Mouse (Mus musculus): ENCODE data around the gene Tln1. TPM values are rescaled to one million over a fixed set of nuclear protein-coding genes. Genes with fewer than 3 reads are reported as not detected.
A peak's percentile ranks its signal among the peaks of the same experiment; 100 is the strongest.
"Not testable (repeated sequence)": the region's sequence is repeated elsewhere in the genome, so short reads cannot be mapped to it uniquely, and the experiment has no call there.

The Tln1 gene
- total and polyA plus RNA-seq, 3 experiments, result 22.9 to 146 (median 112) TPM

DNA sequence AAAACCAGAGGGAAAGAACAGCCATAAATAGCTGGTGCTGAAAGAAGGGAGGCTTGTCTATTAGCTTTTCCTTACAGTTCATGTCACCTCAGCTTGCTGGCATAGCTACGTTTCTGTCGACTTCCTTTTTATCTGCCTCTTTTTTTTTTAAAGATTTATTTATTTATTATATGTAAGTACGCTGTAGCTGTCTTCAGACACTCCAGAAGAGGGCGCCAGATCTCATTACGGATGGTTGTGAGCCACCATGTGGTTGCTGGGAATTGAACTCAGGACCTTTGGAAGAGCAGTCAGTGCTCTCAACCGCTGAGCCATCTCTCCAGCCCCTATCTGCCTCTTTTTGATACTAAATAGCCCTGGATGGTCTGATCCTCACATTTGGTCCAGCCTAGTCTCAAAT, 10.6 kb downstream of the Tln1 start:
- H3K9me3 ChIP-seq (replicated peaks; ENCODE audit: insufficient read depth, low read length); H3K27ac ChIP-seq (ENCODE audit: control insufficient read depth, low read depth, low read length); DNase-seq (ENCODE audit: low read depth, low spot score); H3K9ac ChIP-seq (ENCODE audit: control insufficient read depth, low read depth, low read length, poor library complexity, severe bottlenecking); H3K4me1 ChIP-seq (ENCODE audit: control insufficient read depth in 1 of 2, insufficient read depth in 2 of 2, low read length in 2 of 2); H3K79me2 ChIP-seq (ENCODE audit: control insufficient read depth, insufficient read depth, low read length, poor library complexity); H3K27me3 ChIP-seq (ENCODE audit: control insufficient read depth in 1 of 2, insufficient read depth in 2 of 2, low read length in 2 of 2); H3K4me3 ChIP-seq (ENCODE audit: control insufficient read depth in 1 of 2, insufficient read depth in 1 of 2, low read depth in 2 of 2, low read length in 2 of 2): not testable (repeated sequence)
- H3K36me3 ChIP-seq (ENCODE audit: control insufficient read depth in 1 of 2, insufficient read depth in 2 of 2, low read length in 2 of 2), result peaks cover 6 to 37% of the 10 kb centered on the region in 2 experiments; a peak in 3 of 4 replicates
- TF ChIP-seq CTCF (IDR thresholded peaks at IDR 0.05 in 2 of 3, conservative IDR thresholded peaks at IDR 0.05 in 1 of 3; ENCODE audit: control insufficient read depth in 1 of 3, insufficient read depth in 1 of 3, low read depth in 2 of 3, low read length in 3 of 3, poor library complexity in 1 of 3, severe bottlenecking in 1 of 3) (peak in 1 of 3 experiments; percentile 10; a peak in 1 of 6 replicates), ZNF384 (IDR thresholded peaks at IDR 0.05; ENCODE audit: low read depth, low read length) (peak; percentile 42; the same call in 1 of the 2 replicates)

GRCm38 (mm10) chr4:43549055-43549454, 13.4 kb downstream of the Tln1 start:
- Histone ChIP-seq H3K27me3 (ENCODE audit: control insufficient read depth in 1 of 2, insufficient read depth in 2 of 2, low read length in 2 of 2) (no peaks in the 10 kb centered on the region), H3K9ac (ENCODE audit: control insufficient read depth, low read depth, low read length, poor library complexity, severe bottlenecking) (no peak overlapping the region), H3K36me3 (ENCODE audit: control insufficient read depth in 1 of 2, insufficient read depth in 2 of 2, low read length in 2 of 2) (peaks cover 0 to 31% of the 10 kb centered on the region in 2 experiments; a peak in 2 of 4 replicates), H3K27ac (ENCODE audit: control insufficient read depth, low read depth, low read length) (no peak overlapping the region), H3K9me3 (replicated peaks; ENCODE audit: insufficient read depth, low read length) (no peaks in the 10 kb centered on the region), H3K79me2 (ENCODE audit: control insufficient read depth, insufficient read depth, low read length, poor library complexity) (no peaks in the 10 kb centered on the region), H3K4me3 (ENCODE audit: control insufficient read depth in 1 of 2, insufficient read depth in 1 of 2, low read depth in 2 of 2, low read length in 2 of 2) (no peak overlapping the region), H3K4me1 (ENCODE audit: control insufficient read depth in 1 of 2, insufficient read depth in 2 of 2, low read length in 2 of 2) (no peaks in the 10 kb centered on the region)
- DNase-seq (ENCODE audit: low read depth, low spot score), result no peak
- TF ChIP-seq USF2 (IDR thresholded peaks at IDR 0.05; ENCODE audit: borderline replicate concordance in 1 of 2, insufficient read depth in 1 of 2, low read depth in 1 of 2, low read length in 2 of 2) (no peak), MAZ (IDR thresholded peaks at IDR 0.05; ENCODE audit: low read depth, low read length) (no peak), TBP (IDR thresholded peaks at IDR 0.05; ENCODE audit: low read depth, low read length) (no peak), RCOR1 (IDR thresholded peaks at IDR 0.05; ENCODE audit: low read depth, low read length) (no peak), CTCF (IDR thresholded peaks at IDR 0.05 in 2 of 3, conservative IDR thresholded peaks at IDR 0.05 in 1 of 3; ENCODE audit: control insufficient read depth in 1 of 3, insufficient read depth in 1 of 3, low read depth in 2 of 3, low read length in 3 of 3, poor library complexity in 1 of 3, severe bottlenecking in 1 of 3) (no peak), E2F4 (IDR thresholded peaks at IDR 0.05; ENCODE audit: borderline replicate concordance, low read depth, low read length) (no peak), MEF2A (IDR thresholded peaks at IDR 0.05; ENCODE audit: extremely low read depth, insufficient replicate concordance, low read depth, low read length, poor library complexity, severe bottlenecking) (no peak), TAL1 (IDR thresholded peaks at IDR 0.05; ENCODE audit: low read length) (no peak), ETS1 (IDR thresholded peaks at IDR 0.05; ENCODE audit: low read depth, low read length) (no peak), ZMIZ1 (IDR thresholded peaks at IDR 0.05; ENCODE audit: low read depth, low read length) (no peak), KAT2A (conservative IDR thresholded peaks at IDR 0.05; ENCODE audit: low read depth, low read length) (no peak), TCF12 (IDR thresholded peaks at IDR 0.05; ENCODE audit: low read depth, low read length) (no peak), MAX (IDR thresholded peaks at IDR 0.05; ENCODE audit: low read length) (no peak), SIN3A (IDR thresholded peaks at IDR 0.05; ENCODE audit: low read length) (no peak), POLR2A (IDR thresholded peaks at IDR 0.05; ENCODE audit: control insufficient read depth in 1 of 2, insufficient read depth in 1 of 2, low read depth in 1 of 2, low read length in 2 of 2, poor library complexity in 1 of 2) (no peak), ZNF384 (IDR thresholded peaks at IDR 0.05; ENCODE audit: low read depth, low read length) (no peak), GATA1 (IDR thresholded peaks at IDR 0.05; ENCODE audit: low read depth, low read length) (no peak), MYB (IDR thresholded peaks at IDR 0.05; ENCODE audit: low read depth, low read length) (no peak), CHD2 (IDR thresholded peaks at IDR 0.05; ENCODE audit: low read length) (no peak), ELF1 (IDR thresholded peaks at IDR 0.05; ENCODE audit: low read depth, low read length) (no peak)

All from MEL (cell line).